Mouse (Mus musculus) fibroblast of lung, adult 2 months (primary cell): Measurements from ENCODE around the gene Coro2b.
A peak's percentile ranks its signal among the peaks of the same experiment; 100 is the strongest.

Experiments used
- DNase-seq: peaks from one replicate; pipeline ENCODE4 v3.0.0-alpha.2; 2011; ENCODE audit warnings: low read depth

Gene Coro2b

GRCm38 (mm10) chr9:62438085-62438754 lies 98.6 kb downstream of the Coro2b start:
- no peak for DNase-seq

DNA sequence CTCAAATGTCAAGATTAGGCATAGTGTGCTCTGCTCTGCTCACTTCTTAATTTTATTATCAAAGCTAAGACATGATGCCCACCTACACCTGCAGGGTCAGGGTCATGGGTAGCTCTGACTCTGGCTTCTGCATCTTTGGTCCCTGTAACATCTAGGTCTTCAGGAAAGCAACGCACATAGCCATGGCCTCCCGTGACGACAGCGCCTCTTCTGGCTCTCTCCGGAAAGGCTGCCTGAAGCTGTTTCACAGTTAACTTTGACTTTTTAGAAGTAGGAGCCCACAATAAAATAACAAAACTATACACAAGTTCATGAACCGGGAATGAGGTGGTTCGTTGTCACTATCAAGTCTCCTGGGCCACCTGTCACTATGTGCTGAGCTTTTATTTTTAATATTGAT lies 99.4 kb downstream of the Coro2b start:
- no peak for DNase-seq

DNA sequence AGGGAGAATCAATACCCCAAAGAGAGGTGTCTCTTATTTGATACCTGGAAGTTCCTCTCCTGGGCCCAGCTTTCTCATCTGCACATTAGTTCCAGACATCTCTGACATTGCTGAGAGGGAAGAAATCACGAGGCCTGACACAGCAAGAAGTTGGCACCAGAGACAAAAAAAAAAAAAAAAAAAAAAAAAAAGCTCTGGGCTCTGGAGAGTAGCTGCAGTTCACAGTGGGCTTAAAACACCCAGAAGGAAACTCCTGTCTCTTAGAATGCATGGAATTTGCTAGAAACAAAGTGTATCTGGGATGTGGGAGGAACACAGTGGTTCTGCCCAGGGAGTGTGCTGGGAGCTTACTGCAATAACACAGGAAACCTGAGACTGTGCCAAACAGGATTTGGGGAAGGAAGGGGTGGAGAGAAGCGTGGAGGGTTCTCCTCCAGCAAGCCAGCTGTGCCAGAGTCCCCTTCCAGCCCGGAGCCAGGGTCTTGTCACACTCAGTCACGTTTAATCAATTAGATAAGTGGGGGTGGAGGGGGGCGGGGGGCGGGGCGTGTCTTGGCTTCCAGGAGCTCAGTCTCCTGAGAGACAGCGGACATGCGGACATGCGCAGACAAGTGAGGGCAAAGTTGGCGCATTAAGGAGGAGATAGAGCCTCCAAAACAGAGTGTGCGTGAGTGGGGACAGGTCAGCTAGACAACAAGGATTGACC lies 101.1 kb downstream of the Coro2b start:
- peak; percentile 55 for DNase-seq

- no peak for DNase-seq
Measured at GRCm38 (mm10) chr9:62432261-62433060, 104.4 kb downstream of the Coro2b start.

GRCm38 (mm10) chr9:62430741-62431140 lies 106.1 kb downstream of the Coro2b start:
- no peak for DNase-seq

- no peak for DNase-seq
Measured at GRCm38 (mm10) chr9:62427010-62427409, 109.8 kb downstream of the Coro2b start.

DNA sequence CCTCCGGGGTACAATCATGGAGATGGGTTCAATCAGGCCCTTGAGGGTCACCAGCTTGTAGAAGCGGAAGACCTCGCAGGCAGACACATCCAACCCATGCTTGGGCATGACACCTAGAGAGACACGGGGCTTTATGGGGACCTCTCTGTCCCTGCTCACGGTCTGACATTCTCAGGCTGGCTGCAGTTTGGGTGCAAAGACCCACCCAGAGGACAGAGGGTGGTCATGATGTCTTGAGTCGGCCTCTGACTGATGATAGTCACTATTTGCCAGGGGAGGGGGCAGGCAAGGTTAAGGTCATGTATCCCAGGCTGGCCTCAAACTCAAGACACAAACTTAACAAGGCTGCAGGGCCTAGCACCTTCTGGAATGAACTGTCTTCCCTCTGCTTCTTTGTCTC lies 110.3 kb downstream of the Coro2b start:
- DNase-seq, result no peak

- DNase-seq, result no peak
Measured at GRCm38 (mm10) chr9:62426021-62426420, 110.8 kb downstream of the Coro2b start.

- no peak for DNase-seq
Measured at GRCm38 (mm10) chr9:62425265-62425664, 111.6 kb downstream of the Coro2b start.

GRCm38 (mm10) chr9:62423871-62424270 lies 113.0 kb downstream of the Coro2b start:
- no peak for DNase-seq

DNA sequence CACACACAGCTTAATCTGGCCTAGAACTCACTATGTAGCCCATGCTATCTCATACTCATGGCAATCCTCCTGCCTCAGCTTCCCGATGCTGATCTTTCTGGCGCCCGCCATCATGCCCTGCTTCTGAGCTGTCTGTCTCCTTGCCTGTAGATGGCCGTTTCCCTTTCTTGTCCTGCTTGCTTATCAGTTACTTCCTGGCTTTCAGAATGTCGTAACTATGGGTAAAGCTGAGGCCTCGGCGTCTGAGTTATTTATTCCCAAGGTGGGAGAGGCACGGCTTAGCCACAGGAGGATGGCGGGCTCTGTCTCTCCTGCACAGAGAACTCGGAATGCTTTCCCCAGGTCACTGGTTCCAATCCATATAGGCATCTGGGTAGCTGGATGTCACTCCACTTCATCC lies 113.9 kb downstream of the Coro2b start:
- DNase-seq, result no peak

DNA sequence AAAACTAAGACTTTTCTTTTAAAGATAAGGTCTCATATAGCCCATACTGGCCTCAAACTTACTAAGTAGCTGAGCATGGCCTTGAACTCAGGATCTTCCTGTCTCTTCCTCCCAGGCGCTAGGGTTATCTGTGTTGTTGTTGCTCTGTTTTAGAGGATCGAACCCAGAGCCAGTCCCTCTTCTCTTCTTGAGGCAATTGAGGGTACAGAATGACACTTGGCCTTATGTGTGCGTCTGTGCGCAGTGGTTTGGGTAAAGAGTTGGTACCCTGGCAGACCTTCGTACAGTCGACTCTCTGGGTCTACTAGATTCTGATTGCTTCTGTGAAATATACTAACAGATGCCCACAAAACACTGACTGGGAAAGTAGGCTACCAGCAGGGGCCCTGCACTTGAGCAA lies 114.9 kb downstream of the Coro2b start:
- DNase-seq, result no peak

GRCm38 (mm10) chr9:62421027-62421426 lies 115.8 kb downstream of the Coro2b start:
- DNase-seq, result no peak

DNA sequence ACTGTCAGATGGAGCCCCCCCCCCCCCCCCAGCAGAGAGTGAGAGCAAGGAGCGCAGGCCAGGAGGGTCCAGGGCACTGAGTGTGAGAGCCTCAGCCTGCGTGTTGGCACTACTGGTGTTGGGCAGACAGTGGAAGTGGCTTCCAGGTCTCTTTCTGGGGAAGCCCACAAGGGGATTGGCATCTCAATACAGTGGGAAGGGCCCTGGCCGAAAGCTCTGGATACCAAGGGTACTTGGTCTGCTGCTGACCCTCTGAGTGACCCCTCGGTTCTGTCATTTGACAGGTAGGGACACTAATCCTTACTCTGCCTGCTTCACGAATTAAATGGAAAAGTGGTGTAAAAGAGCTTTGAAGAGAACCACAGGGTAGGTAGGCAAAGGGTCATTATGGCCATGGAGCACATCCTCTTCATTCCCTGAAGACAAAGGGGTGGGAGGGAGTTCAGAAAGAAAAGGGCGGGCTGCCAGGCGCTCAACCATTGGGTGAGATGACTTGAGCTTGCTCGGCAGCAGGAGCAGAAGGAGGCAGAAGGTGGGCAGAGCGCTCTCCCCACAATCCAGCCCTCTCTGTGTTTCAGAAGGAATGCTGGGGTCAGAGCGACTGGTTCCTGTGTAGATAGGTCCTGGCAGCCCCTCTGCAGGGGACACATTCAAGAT lies 116.5 kb downstream of the Coro2b start:
- no peak for DNase-seq

DNA sequence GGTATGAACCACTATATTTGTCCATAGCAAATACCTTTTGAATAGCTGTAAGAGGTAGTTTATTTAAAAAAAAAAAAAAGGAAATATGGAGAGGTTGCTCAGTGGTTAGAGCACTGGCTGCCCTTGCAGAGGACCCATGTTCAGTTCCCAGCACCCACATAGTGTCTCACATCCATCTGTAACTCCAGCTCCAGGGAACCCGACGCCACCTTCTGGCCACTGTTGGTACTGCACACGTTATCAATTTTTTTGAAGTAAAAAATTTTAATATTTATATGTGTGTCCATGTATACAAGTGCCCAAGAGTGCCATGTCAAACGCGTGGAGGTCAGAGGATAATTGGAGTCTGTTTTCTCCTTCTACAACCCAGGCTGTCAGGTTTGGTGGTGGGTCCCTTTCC lies 118.1 kb downstream of the Coro2b start:
- no peak for DNase-seq

GRCm38 (mm10) chr9:62407357-62408146 lies 129.3 kb downstream of the Coro2b start:
- no peak for DNase-seq

DNA sequence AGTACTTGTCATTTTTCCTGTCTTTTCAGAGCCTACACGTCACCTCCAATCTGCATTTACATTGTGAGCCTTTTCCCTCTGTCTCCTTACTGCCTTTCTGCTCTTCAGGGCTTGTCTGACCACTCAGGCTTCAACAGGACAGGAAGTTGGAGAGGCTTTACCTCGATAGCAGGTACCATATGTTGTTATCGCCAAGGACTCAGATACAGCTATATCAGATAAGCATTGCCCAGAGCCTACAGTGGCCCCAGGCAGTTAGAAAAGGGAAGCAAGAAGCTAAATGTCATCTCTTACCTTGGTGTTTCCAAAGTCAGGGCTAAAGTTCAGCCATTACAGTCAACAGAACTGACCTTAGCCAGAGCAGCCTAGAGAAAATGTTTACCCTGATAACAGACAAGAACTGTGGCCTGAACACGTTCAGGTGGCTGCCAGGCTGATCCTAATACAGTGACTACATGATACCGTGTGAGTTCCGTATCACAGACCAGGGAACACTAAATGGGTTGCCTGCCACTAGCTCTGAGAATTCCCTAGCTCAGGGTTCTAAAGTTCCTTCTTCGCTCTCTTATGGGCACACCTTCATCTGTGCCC lies 130.3 kb downstream of the Coro2b start:
- no peak for DNase-seq

DNA sequence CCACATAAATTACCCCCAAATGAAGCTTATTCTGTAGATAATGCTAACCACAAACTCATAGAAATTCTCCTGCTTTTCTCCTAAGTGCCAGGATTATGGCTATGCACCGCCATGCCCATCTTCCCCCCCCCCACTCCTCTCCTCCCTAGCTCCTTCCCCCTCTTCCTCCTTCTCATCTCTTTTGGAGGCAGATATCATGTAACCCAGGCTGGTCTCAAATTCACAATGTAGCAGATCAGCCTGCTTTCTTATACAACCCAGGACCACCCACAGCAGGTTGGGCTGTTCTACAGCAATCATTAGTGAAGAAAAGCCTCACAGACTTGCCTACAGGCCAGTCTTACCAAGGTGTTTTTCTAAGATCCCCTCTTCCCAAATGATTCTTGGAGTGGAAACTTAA lies 135.3 kb downstream of the Coro2b start:
- DNase-seq, result no peak

- DNase-seq, result no peak
Measured at GRCm38 (mm10) chr9:62400531-62401170, 136.2 kb downstream of the Coro2b start.

DNA sequence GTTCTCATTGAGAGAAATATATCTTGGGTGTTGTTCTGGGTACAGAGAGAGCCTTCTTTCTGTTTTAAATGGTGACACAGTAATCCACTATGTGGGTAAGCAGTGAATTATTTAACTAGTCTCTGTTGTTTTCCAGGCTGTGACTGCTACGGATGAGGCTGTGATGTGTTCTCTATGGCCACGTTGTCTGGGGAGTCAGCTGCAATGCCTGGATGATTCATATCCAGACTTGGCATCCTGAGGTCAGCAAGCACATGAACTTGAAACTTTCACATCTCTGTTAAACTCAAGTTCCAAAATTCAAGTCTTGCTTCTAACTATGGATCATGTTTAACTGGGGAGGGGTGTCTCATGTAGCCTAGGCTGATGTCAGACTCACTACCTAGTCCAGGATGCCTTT lies 142.7 kb downstream of the Coro2b start:
- peak; percentile 71 for DNase-seq

DNA sequence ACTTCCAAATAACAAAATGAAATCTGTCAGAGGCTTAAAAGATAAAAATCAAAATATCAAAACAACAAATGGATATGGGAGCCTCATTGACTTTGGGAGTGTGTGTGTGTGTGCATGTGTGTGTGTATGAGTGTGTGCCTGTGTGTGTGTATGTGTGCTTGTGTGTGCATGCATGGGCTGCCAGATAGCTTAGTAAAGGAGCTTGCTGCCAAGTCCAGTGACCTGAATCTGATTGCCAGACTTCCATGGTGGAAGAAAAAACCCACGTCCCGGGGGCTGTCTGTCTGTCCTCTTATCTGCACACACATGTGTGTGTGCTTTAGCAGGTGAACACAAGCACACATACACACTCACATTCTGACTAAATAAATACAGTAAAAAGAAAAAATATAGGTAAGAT lies 143.3 kb downstream of the Coro2b start:
- no peak for DNase-seq
